Mouse (Mus musculus) bone marrow macrophage, adult 2 months (primary cell): Measurements from ENCODE around the gene Card10.

ENCODE experiments used
- CTCF ChIP-seq: IDR thresholded peaks from 2 replicates; pipeline ENCODE4 v1.5.1; 2012; ENCODE audit warnings: low read depth, mild to moderate bottlenecking, low read length, moderate library complexity
- POLR2A ChIP-seq: IDR thresholded peaks from 2 replicates; pipeline ENCODE4 v1.6.1; 2012; ENCODE audit warnings: mild to moderate bottlenecking, low read depth, low read length, borderline replicate concordance

GRCm38 (mm10) chr15:78736181-78736579 is 66.7 kb downstream of the Card10 start:
- TF ChIP-seq POLR2A = no peak
- TF ChIP-seq CTCF = no peak
